Mouse (Mus musculus): ENCODE data around the gene Cacnb3. TPM values are rescaled to one million over a fixed set of nuclear protein-coding genes. Genes with fewer than 3 reads are reported as not detected.
A peak's percentile ranks its signal among the peaks of the same experiment; 100 is the strongest.

Cacnb3 gene
- polyA plus RNA-seq, 1 experiment from 2014 or later, result 69.7 TPM

- TF ChIP-seq CTCF (IDR thresholded peaks at IDR 0.05), result no peak
- DNase-seq (ENCODE audit: low read depth, low spot score), result no peak
- no peak for ATAC-seq
- in situ Hi-C loops (cut with MboI; ENCODE audit: low pct_unique_long_range_greater_than_20kb), result no loop called here
- CTCF ChIA-PET, result interaction anchor here (1.3 kb wide), 1 partner anchor 21 kb away, joined by 4 read pairs; no protein-coding TSS in a partner anchor
- POLR2A ChIA-PET, result interaction anchor here (0.6 kb wide), 1 partner anchor 8 kb away, joined by 3 read pairs; no protein-coding TSS in a partner anchor
- H3K27me3 ChIP-seq, result no peaks in the 10 kb centered on the region
These were observed 17.4 kb downstream of the Cacnb3 start for GRCm38 (mm10) chr15:98648071-98648470.

GRCm38 (mm10) chr15:98651431-98651830, 20.8 kb downstream of the Cacnb3 start:
- DNase-seq (ENCODE audit: low read depth, low spot score), result no peak
- in situ Hi-C loops (cut with MboI; ENCODE audit: low pct_unique_long_range_greater_than_20kb), result no loop called here
- ChIA-PET CTCF (no interaction called here), POLR2A (no interaction called here)
- no peaks in the 10 kb centered on the region for H3K27me3 ChIP-seq
- no peak for ATAC-seq
- TF ChIP-seq CTCF (IDR thresholded peaks at IDR 0.05), result no peak

- POLR2A ChIA-PET, result no interaction called here
- TF ChIP-seq CTCF (IDR thresholded peaks at IDR 0.05), result no peak
- DNase-seq (ENCODE audit: low read depth, low spot score) (no peak), ATAC-seq (no peak)
- H3K27me3 ChIP-seq, result no peaks in the 10 kb centered on the region
- CTCF ChIA-PET, result interaction anchor here (1.3 kb wide), 1 partner anchor 72 kb away, joined by 6 read pairs; no protein-coding TSS in a partner anchor
- in situ Hi-C loops (cut with MboI; ENCODE audit: low pct_unique_long_range_greater_than_20kb), result no loop called here
These were observed 21.5 kb downstream of the Cacnb3 start for GRCm38 (mm10) chr15:98652174-98652573.

- no peak for ATAC-seq
- H3K27me3 ChIP-seq, result no peaks in the 10 kb centered on the region
- TF ChIP-seq CTCF (IDR thresholded peaks at IDR 0.05), result no peak
- CTCF ChIA-PET, result interaction anchor here (1.6 kb wide), 1 partner anchor 12 kb away, joined by 4 read pairs; no protein-coding TSS in a partner anchor
- in situ Hi-C loops (cut with MboI; ENCODE audit: low pct_unique_long_range_greater_than_20kb), result no loop called here
- DNase-seq (ENCODE audit: low read depth, low spot score), result no peak
- POLR2A ChIA-PET, result no interaction called here
These were observed 26.5 kb downstream of the Cacnb3 start for GRCm38 (mm10) chr15:98656982-98657751.

- no peak for DNase-seq (ENCODE audit: low read depth, low spot score)
- CTCF ChIA-PET, result interaction anchor here (3.0 kb wide), 1 partner anchor 37 kb away, joined by 16 read pairs; no protein-coding TSS in a partner anchor
- in situ Hi-C loops (cut with MboI; ENCODE audit: low pct_unique_long_range_greater_than_20kb), result loop anchor here (5.0 kb wide), 1 partner anchor 125 kb away; the partner anchor contains the start of gene Wnt1
These were observed 31.5 kb downstream of the Cacnb3 start for GRCm38 (mm10) chr15:98662198-98662566.

GRCm38 (mm10) chr15:98662567-98663545, 32.2 kb downstream of the Cacnb3 start, which contains the start of gene Ddx23:
TSS of gene Ddx23 (minus strand) at chr15:98662894.
- ATAC-seq, result peak; percentile 90
- no peak for TF ChIP-seq CTCF (IDR thresholded peaks at IDR 0.05)
- POLR2A ChIA-PET, result interaction anchor here (0.5 to 1.0 kb wide), 5 partner anchors 15 to 155 kb away, joined by 3 to 7 read pairs (median 3); no protein-coding TSS in a partner anchor
- peak; percentile 79 for DNase-seq (ENCODE audit: low read depth, low spot score)
- CTCF ChIA-PET, result interaction anchor here (0.8 to 3.0 kb wide), 7 partner anchors 11 to 137 kb away, joined by 3 to 16 read pairs (median 4); no protein-coding TSS in a partner anchor
- in situ Hi-C loops (cut with MboI; ENCODE audit: low pct_unique_long_range_greater_than_20kb), result loop anchor here (5.0 kb wide), 1 partner anchor 124 kb away; the partner anchor contains the start of gene Wnt1
- no peaks in the 10 kb centered on the region for H3K27me3 ChIP-seq

More at GRCm38 (mm10) chr15:98662198-98662566, 31.5 kb downstream of the Cacnb3 start:
- ATAC-seq, result no peak
- no peaks in the 10 kb centered on the region for H3K27me3 ChIP-seq
- POLR2A ChIA-PET, result interaction anchor here (0.5 to 1.0 kb wide), 3 partner anchors 17 to 154 kb away, joined by 3 to 7 read pairs (median 3); no protein-coding TSS in a partner anchor
- TF ChIP-seq CTCF (IDR thresholded peaks at IDR 0.05), result peak; percentile 29

- ChIA-PET POLR2A (interaction anchor here (0.7 kb wide), 1 partner anchor 22 kb away, joined by 5 read pairs; no protein-coding TSS in a partner anchor), CTCF (interaction anchor here (0.6 to 2.7 kb wide), 16 partner anchors 9 to 149 kb away, joined by 3 to 10 read pairs (median 4); partner anchors contain the start of gene Rnd1)
- peak; percentile 66 for TF ChIP-seq CTCF (IDR thresholded peaks at IDR 0.05)
- ATAC-seq (no peak), DNase-seq (ENCODE audit: low read depth, low spot score) (no peak)
- H3K27me3 ChIP-seq, result no peaks in the 10 kb centered on the region
- in situ Hi-C loops (cut with MboI; ENCODE audit: low pct_unique_long_range_greater_than_20kb), result loop anchor here (5.0 kb wide), 1 partner anchor 123 kb away; the partner anchor contains the start of gene Wnt1
These were observed 33.6 kb downstream of the Cacnb3 start for GRCm38 (mm10) chr15:98664042-98664907.

- no peak for TF ChIP-seq CTCF (IDR thresholded peaks at IDR 0.05)
- DNase-seq (ENCODE audit: low read depth, low spot score) (peak; percentile 44), ATAC-seq (peak; percentile 38)
- in situ Hi-C loops (cut with MboI; ENCODE audit: low pct_unique_long_range_greater_than_20kb), result no loop called here
- CTCF ChIA-PET, result interaction anchor here (0.9 kb wide), 1 partner anchor 30 kb away, joined by 3 read pairs; no protein-coding TSS in a partner anchor
- POLR2A ChIA-PET, result interaction anchor here (0.7 kb wide), 1 partner anchor 59 kb away, joined by 4 read pairs; no protein-coding TSS in a partner anchor
- no peaks in the 10 kb centered on the region for H3K27me3 ChIP-seq
These were observed 42.0 kb downstream of the Cacnb3 start for GRCm38 (mm10) chr15:98672592-98672991.

- no peak for TF ChIP-seq CTCF (IDR thresholded peaks at IDR 0.05)
- POLR2A ChIA-PET, result interaction anchor here (1.2 kb wide), 1 partner anchor 89 kb away, joined by 3 read pairs; the partner anchor contains the start of gene Arf3
- CTCF ChIA-PET, result interaction anchor here (1.0 kb wide), 1 partner anchor 10 kb away, joined by 4 read pairs; no protein-coding TSS in a partner anchor
- DNase-seq (ENCODE audit: low read depth, low spot score) (no peak), ATAC-seq (no peak)
- no peaks in the 10 kb centered on the region for H3K27me3 ChIP-seq
- in situ Hi-C loops (cut with MboI; ENCODE audit: low pct_unique_long_range_greater_than_20kb), result no loop called here
These were observed 43.1 kb downstream of the Cacnb3 start for GRCm38 (mm10) chr15:98673732-98674131.
